Mouse (Mus musculus) kidney, adult 8-10 months (tissue): Measurements from ENCODE around the gene Ddx52.

Experiments used
- DNase-seq, 2 experiments: peaks; one replicate each; pipeline ENCODE4 v3.0.0; 2022

Gene Ddx52

DNA sequence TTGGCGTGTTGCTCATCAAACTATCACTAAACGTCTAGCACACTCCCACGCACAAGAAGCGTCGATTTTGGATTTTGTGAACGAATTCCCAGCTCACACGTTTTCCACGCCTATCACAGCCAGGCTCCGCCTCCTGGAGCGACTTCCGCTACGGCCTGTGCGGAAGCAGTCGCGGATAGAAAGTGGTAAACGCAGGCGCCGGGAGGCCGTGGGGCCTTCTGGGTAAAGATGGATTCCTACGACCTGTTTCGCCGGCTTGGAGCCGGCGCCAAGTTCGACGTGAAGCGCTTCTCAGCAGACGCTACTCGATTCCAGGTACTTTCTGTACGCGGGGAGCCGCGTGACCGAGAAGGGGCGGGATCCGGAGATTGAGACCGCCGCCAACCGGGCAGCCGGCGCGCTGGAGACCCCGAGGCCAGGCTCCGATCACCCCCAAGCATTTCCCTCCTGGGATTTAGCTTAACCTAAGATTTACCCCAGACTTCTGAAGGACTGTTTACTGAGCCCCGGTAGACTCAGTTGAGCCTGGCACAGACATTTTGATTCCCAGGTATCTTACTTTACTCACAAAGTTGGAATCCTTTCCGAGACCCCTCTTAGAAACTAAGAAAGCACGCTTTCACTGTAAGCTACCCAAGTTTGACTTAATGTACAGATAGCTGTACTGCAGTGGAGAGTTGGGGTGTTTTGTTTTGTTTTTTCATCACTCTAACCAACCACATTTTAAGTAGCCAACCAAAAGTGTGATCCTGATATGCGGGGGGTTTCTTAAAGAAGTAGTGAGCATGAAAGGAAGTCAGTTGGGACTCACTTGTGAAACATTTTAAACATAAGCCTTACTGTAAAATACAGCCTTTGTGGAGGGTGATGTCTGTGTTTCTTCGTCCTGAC lies at the start of gene Ddx52:
Gene Ddx52, plus strand, starts transcription at position 113 of the 891 bp plus-strand sequence.
- DNase-seq = peak; percentile 90 to 91

DNA sequence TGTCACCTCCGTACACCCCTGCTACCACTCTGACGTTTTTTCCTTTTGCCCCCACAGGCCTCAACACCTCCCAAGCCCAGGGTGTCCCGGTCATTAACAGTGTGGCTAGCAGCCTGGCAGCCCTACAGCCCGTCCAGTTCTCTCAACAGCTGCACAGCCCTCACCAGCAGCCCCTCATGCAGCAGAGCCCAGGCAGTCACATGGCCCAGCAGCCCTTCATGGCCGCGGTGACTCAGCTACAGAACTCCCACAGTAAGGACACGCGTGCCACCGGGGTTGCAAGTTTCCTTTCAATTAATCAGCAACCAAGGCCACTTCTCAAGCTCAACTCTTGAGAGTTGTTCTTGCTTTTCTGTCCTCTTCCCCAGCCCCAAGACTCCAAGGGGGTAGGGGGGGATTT lies 48.5 kb upstream of the Ddx52 start:
- no peak for DNase-seq

DNA sequence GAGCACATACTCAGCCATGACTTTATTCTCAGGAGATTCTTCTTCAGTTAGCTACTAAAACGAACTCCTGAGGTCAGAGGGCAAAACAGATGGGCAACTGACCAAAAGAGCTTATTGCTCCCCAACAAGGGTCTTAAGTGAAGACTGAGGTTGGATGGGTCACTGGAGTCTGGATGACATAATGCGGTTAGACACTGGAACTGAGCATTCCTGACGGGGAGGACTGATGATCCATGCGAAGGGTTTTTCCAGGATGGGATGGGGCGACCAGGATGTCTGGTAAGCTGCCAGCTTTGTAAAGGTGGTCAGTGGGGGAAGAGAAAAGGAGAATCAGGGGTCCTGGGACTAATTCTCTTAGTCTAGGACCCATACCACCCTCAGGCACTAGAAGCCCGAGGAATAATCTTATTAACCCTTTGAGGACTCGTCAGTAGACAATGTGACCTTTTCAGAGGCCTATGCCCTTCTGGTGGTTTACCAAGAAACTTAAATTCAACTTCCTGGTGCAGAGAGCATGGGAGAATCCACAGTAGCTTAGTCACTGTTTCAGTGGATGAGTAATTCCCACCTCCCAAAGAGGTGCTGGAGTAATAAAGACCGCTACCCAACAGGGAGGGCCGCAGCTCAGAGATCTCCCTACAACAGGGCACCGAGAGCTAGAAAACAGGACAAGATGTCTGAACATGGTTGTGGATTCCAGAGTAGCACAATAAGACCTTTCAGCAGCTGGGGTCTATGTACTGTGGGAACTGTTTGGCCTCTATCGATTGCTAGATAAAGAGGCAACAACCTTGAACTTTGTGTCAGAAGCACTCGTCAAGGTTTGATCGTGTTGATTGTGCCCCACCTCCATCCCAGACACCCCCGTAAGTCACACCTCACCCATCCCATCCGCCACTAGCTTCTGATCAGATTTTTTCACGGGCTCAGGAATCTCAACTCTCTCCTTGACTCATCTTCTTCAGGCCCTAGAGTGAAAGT lies 45.1 kb upstream of the Ddx52 start:
- DNase-seq = no peak

DNA sequence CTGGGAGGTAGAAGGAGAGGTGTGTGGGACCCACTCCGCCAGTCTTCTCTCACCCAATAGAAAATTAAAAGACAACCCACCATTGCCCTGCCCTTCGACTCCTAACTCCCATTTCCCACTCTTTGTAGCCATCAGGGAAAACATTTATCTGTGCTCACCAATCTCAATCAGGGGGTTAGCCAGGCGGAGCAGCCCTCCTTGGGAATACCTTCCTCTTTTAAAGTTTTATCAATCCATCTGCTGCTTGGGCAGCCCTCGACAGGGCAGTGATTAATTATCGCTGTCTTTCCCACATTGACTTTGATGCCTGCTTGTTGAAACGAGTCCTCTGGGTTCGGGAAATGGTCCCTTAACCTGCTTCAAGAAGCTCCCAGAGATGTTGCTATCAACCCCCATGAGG lies 44.3 kb upstream of the Ddx52 start:
- no peak for DNase-seq

DNA sequence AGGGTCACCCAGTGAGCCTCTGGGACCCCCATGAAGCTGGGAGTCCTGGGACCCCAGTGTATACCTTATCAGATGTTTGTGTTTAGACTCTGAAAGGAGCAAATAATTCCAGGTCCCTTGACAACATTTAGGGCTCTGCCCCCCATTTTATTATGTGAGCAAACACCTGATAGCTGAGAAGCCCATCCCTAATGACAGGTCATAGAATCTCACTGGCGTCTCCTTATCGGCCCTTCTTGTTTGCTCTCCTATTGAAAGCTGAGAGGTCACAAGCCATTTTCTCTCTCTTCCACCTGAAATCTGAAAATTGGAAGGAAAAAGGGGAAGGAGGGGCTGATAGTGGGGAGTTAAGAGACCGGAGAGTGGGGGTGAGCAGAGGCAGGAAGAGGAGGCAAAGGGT lies 39.0 kb upstream of the Ddx52 start:
- DNase-seq = no peak

DNA sequence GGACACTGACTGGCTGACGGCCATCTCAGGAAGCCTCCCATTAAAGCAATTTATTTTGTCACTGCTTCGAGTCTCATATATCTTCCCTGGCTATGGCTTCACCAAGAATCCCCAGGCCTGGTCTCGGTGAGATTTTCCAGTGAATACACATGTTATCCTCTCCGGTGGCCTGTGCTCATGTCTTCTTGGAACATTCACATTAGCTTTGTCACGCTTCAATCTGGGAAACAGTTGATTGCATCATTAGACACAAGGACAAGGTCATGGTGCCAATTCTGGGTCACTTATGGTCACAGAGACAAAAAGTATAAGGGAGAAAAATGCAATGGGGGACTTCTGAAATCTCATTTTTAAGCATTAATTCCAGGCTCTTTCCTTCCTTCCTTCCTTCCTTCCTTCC lies 36.1 kb upstream of the Ddx52 start:
- DNase-seq = no peak

DNA sequence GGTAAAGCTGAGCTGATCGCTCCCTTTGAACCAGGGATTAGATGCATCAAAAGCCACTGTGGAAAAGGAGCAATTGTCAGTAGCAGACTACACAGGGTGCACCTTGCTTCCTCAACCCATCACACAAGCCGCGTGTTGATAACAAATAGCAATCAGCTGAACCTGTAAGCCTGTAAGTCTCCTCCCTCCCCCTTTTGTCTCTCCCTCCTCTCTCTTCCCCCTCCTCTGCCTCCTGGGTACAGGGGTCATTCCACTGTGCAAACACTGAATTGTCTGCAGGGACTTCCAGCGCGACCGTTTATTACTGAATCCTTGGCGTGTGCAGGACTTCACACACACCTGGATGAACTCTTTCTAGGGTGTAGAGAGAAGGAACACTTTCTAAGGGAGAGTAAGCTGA lies 33.5 kb upstream of the Ddx52 start:
- DNase-seq = no peak

DNA sequence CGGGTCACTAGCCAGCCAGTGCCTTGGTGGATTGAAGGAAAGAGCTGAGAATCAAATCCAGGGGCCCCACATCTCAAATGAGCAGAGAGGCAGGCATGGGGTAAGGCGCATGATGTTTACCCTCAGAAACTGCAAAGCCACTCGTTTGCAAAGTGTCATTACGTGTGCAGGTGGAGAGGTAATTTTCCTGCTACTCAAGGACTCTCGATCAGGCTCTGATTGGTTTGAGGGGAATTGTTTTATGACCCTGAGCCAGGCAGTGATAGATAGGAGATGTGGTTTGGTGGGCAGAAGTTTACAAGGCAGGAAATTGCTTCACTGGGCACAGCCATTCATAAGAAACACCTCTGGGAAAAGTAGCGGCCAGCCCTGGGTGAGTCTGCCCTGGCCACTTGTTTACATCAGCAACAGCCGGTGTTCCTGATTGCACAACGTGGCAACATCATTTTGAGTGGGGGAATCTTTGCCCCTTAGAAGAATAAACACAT lies 28.0 kb upstream of the Ddx52 start:
- DNase-seq = no peak

DNA sequence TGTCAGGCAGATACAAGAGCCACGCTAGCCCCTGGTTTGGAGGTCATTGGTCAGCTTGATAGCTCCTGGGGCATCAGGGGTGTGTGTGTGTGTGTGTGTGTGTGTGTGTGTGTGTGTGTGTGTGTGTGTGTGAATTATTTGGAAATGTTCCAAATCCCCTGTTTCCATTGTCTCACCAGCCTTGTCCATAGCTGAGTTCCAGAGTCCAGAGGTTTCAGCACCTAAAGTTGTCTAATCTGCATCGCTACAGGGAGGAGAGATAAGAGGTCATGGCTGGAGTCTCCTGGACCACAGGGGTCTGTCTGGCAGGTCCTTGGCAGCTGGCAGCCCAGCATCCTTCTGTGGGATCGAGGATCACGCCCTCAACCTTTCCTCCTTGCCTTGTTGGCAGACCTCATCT lies 27.4 kb upstream of the Ddx52 start:
- DNase-seq = no peak

DNA sequence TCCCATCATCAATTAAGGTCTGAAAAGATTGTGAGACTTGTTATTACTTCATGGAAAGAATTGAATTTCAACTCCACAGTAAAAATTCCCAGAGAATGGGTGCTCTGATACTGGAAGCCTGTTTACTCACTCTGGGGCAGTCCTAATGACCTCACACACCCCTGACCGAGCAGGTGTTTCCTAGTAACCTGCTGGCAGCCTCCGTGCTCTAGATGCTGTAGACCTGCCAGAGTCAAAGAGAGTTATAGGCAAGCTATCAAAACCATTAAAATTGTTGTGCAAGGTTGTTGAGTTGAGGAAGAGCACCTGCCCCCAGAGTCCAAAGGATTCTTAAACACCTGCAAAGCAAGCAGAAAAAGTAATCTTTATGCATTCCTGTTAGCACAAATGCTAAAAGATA lies 19.3 kb upstream of the Ddx52 start:
- peak in 1 of 2 experiments; percentile 45 for DNase-seq

DNA sequence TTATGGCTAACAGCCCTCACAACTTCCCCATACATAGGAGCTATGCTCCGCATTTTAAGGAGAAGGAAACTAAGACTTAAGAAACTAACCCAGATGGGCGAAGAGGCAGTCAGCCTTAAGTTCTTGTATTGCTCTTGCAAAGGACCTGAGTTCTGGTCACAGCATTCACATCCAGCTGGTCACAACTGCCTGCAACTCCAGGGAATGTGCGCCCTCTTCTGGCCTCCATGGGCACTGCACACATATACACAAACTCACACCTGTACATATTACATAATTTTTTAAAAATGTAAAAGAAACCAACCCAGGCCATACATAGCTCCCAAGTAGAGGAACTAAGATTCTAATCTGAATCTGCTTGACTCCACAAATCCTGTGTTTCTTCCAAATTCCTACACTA lies 14.8 kb upstream of the Ddx52 start:
- DNase-seq = no peak

DNA sequence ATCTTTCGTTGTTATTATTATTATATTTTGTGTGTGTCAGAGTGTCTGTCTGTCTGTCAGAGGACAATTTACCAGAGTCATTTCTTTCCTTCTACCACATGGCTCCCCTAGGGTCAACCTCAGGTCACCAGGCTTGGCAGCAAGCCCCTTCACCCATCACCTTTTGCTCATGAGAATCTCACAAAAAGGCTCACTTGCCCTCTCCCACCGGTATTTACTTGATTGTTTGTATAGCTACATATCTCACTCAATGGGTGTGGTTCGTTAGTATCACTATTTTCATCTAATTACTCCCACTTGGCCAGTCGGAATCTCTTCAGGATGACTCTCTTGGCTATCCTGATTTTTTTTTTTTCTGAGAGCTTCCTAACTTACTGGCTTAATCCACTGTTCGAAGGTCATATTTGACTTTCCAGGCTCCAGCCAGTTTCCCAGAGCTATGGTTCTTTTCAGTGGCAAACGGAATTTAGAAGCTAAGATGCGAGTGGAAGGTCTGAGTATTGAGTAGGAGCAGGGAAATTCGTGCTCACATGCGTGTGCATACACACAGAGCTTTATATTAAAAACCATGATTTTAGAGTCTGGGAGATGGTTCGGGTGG lies 9.3 kb upstream of the Ddx52 start:
- DNase-seq = peak; percentile 23 to 29

DNA sequence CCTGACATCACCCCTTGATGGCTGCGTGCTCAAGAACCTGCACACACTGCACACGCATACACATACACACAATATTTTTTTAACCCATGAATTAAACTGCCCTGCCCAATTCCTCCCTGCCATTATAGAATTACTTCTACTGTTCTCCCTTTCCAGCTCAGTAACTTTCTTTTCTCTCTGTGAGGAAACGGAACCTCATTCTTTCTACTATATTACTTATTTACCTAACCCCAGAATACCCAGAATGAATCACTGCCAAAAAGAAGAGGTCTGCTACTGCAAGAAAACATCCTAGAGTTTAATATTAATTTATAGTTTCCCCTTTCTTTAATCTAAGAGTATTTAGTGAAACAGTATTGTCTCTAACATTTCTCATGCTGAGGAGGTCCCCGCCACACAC lies 8.5 kb upstream of the Ddx52 start:
- DNase-seq = no peak

DNA sequence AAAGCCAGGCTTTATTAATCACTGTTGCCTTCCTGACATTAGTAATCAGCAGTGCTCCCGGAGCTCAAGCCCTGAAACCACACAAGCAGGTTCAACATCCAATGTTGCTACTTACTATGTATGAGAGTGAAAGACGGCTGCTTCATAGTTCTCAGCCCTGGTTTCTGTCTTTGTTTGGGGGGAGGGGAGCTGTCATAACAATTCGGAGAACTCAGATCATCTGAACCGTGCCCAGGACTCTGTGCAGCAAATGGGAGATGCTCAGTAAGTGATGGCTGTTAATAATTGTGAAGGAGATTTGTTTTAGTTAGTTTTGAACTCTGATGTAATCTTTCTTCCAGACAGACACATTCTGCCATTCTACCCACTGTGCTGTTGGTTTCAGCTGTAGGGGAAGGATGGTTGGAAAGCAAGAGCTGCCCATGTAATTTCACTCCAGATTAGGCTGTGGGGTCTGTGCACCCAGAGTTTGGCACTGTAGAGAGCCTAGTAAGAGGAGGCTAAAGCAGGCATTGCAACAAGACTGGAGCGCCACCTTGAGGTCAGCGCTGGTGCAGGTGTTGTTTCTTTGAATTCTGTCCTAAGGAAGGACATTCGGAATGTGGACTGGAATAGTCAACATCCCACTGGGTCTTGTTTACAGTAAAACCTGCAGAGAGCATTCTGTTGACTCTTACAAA lies 5.7 kb upstream of the Ddx52 start:
- peak; percentile 83 to 91 for DNase-seq

DNA sequence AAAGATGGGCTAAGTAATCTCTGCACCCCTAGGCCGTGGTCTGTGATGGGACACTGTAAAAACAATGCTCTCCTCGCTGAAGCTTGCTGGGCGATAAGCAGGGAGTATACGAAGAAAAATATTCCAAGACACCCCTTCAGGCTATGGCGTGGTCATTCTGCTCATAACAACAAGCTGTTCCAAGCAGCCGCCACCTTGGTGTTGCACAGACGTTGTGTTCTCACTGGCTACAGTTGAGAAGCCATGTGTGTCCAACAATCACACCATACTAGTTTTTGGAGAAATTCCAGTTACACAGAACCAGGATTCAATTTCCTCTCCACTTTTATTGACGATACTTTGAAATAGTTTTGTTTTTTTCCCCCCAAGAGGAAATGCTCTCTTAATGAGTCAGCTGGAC lies 3.3 kb upstream of the Ddx52 start:
- peak in 1 of 2 experiments; percentile 53 for DNase-seq

DNA sequence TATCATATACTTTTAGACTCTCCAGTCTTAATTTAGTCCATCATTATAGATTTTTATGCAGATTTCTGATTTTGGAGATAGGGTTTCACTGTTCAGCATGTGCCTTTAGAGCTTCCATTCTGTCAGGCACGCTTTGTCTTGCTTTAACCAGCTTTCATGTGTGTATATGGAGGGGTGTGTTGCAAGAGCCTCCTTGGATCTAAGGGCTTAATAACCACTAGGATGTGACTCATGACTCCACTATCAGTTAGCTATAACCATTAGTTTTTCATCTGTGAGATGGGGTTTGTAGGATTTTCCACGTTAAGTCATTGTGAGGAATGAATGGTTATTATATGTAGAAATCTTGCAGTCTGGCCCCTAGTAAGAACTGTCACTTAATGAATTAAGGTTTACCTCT lies 15.0 kb downstream of the Ddx52 start:
- DNase-seq = no peak

DNA sequence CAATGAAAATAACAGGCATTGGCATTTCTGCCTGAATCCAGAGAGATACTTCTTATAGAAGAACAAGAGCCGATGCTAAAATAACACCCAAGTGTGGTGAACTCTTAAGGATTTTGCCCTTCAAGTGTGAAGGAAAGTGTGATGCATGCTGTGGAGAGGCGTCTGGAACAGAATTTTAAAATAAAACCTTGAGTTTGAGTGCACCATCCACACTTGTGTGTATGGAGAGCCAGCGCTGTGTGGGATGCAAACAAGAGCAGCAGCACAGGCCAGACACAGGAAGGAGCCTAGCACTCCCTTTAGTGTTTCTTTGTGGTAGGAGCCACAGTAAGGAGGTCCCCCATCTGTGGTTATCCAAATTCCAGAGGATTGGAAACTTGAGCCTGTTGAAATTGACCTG lies 20.1 kb downstream of the Ddx52 start:
- no peak for DNase-seq

DNA sequence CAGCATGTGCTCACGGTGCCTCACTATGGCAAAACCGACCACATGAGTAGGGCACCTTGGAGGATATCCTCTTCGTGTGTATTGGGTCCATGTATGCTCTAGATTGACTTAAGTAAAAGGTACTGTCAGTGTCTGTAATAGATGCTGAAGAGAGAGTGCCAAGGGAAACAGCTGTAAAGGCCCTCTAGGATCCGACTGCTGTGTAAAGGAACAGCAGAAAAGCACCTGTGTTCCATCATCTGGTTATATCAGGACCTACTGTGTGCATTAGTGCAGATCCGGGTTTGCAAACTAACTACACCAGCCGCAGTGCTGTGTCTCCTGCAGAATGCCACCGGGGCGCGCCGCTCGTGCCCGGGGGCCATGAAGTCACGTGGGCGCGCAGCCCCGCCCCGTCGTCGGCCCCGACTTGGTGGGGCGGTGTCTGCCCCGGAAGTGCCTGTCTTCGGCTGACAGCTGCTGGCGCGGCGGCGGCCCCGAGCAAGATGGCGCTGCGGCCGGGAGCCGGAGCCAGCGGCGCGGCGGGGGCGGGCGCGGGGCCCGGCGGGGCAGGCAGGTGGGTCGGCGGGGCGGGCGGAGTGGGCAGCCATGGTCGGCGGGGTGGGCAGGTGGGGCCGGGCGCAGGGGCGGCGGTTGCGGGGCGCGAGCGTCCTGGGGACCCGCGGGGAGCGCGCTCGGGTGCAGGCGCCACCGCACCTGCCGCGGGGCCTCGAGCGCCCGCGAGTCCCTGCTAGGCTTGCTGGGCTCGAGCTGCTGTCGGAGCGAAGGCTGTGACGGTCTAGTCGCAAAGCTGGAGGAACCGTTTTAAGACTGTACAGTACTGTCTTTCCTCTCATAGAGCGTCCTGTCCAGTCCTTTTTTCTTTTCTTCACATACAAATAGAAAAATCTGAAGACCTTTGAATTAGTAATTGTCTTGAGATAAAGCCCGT lies 22.4 kb downstream of the Ddx52 start, which contains the start of gene Synrg:
Gene Synrg, plus strand, starts transcription at position 438 of the 931 bp plus-strand sequence.
- peak; percentile 87 to 90 for DNase-seq

DNA sequence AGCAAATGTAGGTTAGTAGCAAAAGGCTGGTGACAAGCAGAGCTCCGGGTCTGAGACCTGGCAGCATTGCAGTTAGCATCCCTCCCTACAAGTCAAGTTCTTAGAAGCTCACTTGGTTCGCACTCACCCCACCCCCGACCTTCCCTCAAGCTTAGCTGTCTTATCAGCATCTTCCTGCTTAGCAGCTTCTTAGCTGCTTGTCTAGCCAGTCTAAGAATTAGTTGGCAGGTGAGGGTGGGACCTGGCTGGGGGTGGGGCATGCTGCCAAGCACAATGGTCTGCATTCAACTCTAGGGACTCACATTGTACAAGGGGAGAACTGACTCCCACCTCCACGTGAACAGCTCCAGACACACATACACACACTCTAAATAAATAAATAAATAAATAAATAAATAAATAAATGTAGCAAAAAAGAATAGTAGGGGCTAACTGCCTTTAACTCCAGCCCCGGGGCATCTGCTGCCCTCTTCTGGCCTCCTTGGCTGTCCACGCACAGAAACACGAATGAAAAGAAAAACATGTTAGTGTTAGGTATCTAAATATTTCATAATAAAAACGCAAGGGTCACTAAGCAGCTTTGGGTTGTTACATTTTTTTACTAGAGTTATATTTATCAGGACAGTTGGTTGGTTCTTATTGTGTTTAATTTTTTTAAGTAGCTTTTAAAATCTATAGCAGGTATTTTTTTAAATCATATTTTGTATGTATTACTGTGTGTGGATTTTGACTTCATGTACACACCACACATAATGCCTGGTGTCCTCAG lies 25.8 kb downstream of the Ddx52 start:
- no peak for DNase-seq

DNA sequence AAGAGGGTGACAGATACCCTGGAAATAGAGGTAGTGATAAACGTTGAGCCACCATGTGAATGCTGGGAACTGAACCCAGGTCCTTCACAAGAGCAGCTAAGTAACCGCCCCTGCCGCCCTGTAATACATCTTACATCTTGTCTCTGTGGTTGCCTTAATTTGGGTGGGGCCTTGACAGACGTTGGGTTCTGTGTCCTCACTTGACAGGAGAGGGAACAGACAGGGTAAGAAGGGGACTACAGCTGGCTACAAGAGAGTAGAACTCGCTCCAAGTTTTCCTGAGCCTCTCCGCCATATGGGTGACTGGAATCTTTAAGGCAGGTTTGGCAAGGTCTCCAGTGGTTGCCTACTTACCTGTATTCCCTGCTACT lies 26.3 kb downstream of the Ddx52 start:
- no peak for DNase-seq

DNA sequence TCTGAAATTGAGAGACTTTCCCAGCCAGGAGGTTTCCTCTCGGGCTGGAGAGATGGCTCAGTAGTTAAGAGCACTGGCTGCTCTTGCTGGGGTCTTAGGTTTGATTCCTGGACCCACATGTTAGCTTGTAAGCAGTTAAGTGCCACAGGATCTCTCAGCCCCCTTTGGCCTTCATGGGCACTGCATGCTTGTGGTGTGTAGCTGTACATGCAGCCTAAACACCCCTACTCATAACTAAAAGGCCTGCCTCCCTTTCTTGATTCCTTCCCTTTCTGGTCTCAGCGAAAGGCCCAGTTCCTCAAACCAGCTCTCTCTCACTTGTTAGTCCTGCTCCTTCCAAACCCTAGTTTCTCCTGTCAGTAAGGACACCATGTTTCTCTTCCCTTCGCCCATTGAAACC lies 27.2 kb downstream of the Ddx52 start:
- no peak for DNase-seq
